Mouse (Mus musculus): ENCODE measurements around the gene Traf3ip2. TPM values are rescaled to one million over a fixed set of nuclear protein-coding genes. Genes with fewer than 3 reads are reported as not detected.
A peak's percentile ranks its signal among the peaks of the same experiment; 100 is the strongest.

Traf3ip2 gene
- polyA plus RNA-seq, 3 experiments from 2014 or later, result 29.5 to 48.1 (median 47.8) TPM

DNA sequence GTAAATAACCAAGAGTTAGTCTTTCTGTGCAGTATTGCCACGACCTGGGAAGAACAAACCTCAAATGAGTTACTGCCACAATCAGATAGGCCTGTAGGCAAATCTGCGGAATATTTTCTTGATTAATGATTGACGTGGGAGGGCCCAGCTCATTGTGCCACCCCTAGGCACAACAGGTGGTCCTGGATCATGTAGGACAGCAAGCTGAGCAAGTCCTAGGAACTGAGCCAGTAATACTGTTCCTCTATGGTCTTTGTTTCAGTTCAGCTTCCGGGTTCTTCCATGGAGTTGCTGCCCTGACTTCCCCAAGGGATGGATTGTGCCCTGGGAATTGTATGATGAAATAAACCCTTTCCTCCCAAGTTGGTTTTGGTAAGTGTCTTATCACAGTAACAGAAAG is 68.3 kb downstream of the Traf3ip2 start:
- no peak for ATAC-seq

GRCm38 (mm10) chr10:39682556-39682955 is 69.8 kb downstream of the Traf3ip2 start:
- no peak for ATAC-seq

GRCm38 (mm10) chr10:39683481-39683880 is 70.7 kb downstream of the Traf3ip2 start:
- ATAC-seq, result no peak

DNA sequence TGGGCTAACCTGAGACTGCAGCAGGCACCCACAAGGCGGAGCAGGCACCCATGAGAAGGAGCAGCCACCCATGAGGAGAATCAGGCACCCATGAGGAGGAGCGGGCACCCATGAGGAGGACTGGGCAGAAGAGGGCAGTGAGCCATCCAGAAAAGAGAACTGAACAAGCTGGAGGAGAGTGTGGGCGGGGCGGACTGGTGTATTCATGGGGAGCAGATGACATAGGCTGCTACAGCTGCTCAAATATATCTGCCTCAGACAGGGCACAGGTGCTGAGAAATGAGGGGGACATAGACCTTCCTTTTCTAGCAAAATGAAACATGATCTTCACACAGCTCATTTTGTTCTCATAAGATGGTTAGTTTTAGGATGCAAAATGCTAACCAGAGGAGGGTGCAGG is 74.1 kb downstream of the Traf3ip2 start:
- no peak for ATAC-seq

DNA sequence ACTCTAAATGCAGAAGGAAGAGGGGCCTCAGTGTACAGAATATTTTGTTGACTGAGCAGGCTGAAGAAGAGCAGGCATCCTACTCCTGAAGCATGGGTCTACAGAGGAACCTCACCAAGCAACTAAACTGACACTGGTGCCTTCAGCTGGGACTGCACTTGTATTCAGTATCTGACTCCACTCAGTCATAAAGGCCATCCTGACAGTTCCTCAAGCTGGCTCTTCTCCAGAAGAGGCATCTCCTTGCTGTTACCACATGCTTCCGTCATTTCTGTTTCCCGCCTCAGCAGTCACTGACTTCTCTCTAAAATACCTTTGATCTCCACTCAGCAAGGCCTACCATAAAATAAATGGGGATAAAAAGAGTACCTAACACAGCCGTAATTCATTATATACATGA is 75.1 kb downstream of the Traf3ip2 start:
- ATAC-seq, result no peak

DNA sequence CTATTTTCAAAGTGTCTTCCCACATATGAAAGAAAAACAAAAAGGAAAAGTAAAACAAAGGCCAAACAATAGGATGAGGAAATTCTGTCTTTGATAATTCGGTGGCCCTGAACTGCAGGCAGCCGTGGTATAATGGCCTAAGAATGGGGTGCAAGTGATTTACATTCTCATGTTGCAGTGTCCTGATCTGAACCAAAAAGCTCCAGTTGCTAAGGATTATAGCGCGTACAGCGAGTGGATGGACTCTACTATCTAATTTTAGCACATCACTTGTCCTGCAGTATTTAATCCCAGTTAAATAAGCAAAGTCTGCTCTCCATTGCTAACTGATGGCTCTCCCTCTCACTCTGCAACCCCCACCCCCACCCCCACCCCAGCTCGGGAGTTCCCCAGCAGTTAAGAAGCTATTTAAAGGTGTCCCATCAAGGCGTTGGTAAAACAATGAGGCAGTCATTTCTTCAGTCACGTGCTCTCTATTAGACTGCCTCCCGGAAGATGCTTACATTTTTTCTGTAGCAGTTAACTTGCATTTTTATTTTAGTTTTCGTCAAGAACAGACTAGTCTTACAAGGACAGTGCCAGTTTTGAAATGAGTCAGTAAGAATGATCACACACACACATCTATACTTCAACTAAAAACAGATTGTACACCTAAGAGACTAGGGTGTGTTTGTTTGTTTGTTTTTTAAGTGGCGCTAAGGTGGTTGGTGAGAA is 78.8 kb downstream of the Traf3ip2 start:
- peak; percentile 67 for ATAC-seq

DNA sequence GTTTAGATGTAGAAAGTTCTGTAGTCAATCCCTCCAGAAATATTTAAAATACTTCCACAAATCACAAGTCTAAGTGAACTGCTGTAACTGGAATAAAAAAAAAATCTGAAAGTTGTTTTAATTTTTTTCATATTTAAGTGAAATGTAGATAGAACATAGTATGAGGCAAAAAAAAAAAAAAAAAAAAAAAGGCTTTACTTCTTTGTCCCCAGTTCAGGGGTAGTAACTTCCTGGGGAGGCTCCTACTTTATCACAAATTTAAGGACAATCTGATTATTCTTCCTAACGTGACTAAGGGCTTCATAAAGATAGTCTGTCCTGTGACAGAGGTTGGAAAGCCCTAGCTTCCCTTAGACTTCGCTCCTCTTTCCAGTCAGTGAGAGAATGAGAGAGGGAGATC is 79.4 kb downstream of the Traf3ip2 start:
- no peak for ATAC-seq

Other genes with a start within 250 kb of the Traf3ip2 start
- gene Fyn, start 244.1 kb upstream of the Traf3ip2 start, polyA plus RNA-seq (2017; shearing (Covaris generic)), result 100 to 1,000 TPM; 100 to 133 (median 132) TPM
- gene Rev3l, start 119.2 kb downstream of the Traf3ip2 start, polyA plus RNA-seq (2017; shearing (Covaris generic)), result 10 to 100 TPM; 10.9 to 17.8 (median 14.3) TPM